Mouse (Mus musculus) MEL (cell line): ENCODE results near the gene Prkg2. TPM values are rescaled to one million over a fixed set of nuclear protein-coding genes. Genes with fewer than 3 reads are reported as not detected.

ENCODE experiments used
- DNase-seq: peaks from one replicate; pipeline ENCODE4 v3.0.0; 2011; ENCODE audit warnings: low read depth, low spot score
- H3K27ac ChIP-seq: 2 replicates; pipeline ENCODE4 v1.5.1; 2012; ENCODE audit warnings: low read depth, mild to moderate bottlenecking, control low read depth, low read length, moderate library complexity; ENCODE audit not compliant: control insufficient read depth
- H3K27me3 ChIP-seq, 2 experiments: fragments of 150-350 bp in 1 of 2; sonication (generic) in 1 of 2; 2 replicates each; pipeline ENCODE4 v1.6.1; 2012; ENCODE audit warnings: low read length in 2 of 2, mild to moderate bottlenecking in 2 of 2, improper control_type of control experiment in 1 of 2, moderate library complexity in 1 of 2; ENCODE audit not compliant: insufficient read depth in 2 of 2, control insufficient read depth in 1 of 2
- H3K36me3 ChIP-seq, 2 experiments: 2 replicates each; pipeline ENCODE4 v1.6.1; 2012 to 2014; ENCODE audit warnings: low read length in 2 of 2, improper control_type of control experiment in 1 of 2, inconsistent platforms in 1 of 2, mild to moderate bottlenecking in 1 of 2; ENCODE audit not compliant: insufficient read depth in 2 of 2, control insufficient read depth in 1 of 2
- H3K4me1 ChIP-seq, 2 experiments: fragments of 150-350 bp in 1 of 2; sonication (generic) in 1 of 2; 2 replicates each; pipeline ENCODE4 v1.6.1; 2012; ENCODE audit warnings: low read length in 2 of 2, improper control_type of control experiment in 1 of 2, mild to moderate bottlenecking in 1 of 2; ENCODE audit not compliant: insufficient read depth in 2 of 2, control insufficient read depth in 1 of 2
- H3K4me3 ChIP-seq, 2 experiments: fragments of 150-350 bp in 1 of 2; sonication (generic) in 1 of 2; 2 replicates each; pipeline ENCODE4 v1.5.1; 2012; ENCODE audit warnings: low read depth in 2 of 2, low read length in 2 of 2, mild to moderate bottlenecking in 2 of 2, moderate library complexity in 2 of 2, control low read depth in 1 of 2, improper control_type of control experiment in 1 of 2; ENCODE audit not compliant: control insufficient read depth in 1 of 2, insufficient read depth in 1 of 2
- H3K79me2 ChIP-seq: 2 replicates; pipeline ENCODE4 v1.6.1; 2012; ENCODE audit warnings: mild to moderate bottlenecking, low read length, moderate library complexity; ENCODE audit not compliant: control insufficient read depth, poor library complexity, insufficient read depth
- H3K9ac ChIP-seq: 2 replicates; pipeline ENCODE4 v1.6.1; 2012; ENCODE audit warnings: low read depth, mild to moderate bottlenecking, control low read depth, low read length, moderate library complexity; ENCODE audit not compliant: control insufficient read depth, poor library complexity, severe bottlenecking
- H3K9me3 ChIP-seq: fragments of 150-350 bp; sonication (generic); replicated peaks from 2 replicates; pipeline ENCODE4 v1.6.1; 2012; ENCODE audit warnings: mild to moderate bottlenecking, low read length, improper control_type of control experiment, moderate library complexity; ENCODE audit not compliant: insufficient read depth
- BHLHE40 ChIP-seq: IDR thresholded peaks from 2 replicates; pipeline ENCODE4 v1.6.1; 2012; ENCODE audit warnings: low read depth, mild to moderate bottlenecking, inconsistent platforms, low read length, improper control_type of control experiment, borderline replicate concordance
- CHD1 ChIP-seq: IDR thresholded peaks from 2 replicates; pipeline ENCODE4 v1.6.1; 2012; ENCODE audit warnings: low read depth, mild to moderate bottlenecking, inconsistent platforms, low read length, improper control_type of control experiment
- E2F4 ChIP-seq: IDR thresholded peaks from 2 replicates; pipeline ENCODE4 v1.6.1; 2011; ENCODE audit warnings: low read depth, low read length, improper control_type of control experiment, borderline replicate concordance
- EP300 ChIP-seq, 2 experiments: IDR thresholded peaks; 2 replicates each; pipeline ENCODE4 v1.6.1; 2011; ENCODE audit warnings: improper control_type of control experiment in 2 of 2, low read length in 2 of 2, low read depth in 1 of 2, mild to moderate bottlenecking in 1 of 2
- ETS1 ChIP-seq: IDR thresholded peaks from 2 replicates; pipeline ENCODE4 v1.6.1; 2012; ENCODE audit warnings: low read depth, mild to moderate bottlenecking, inconsistent platforms, low read length, improper control_type of control experiment, moderate library complexity
- GATA1 ChIP-seq: IDR thresholded peaks from 2 replicates; pipeline ENCODE4 v1.6.1; 2011; ENCODE audit warnings: low read depth, low read length, improper control_type of control experiment
- HCFC1 ChIP-seq: IDR thresholded peaks from 2 replicates; pipeline ENCODE4 v1.6.1; 2012; ENCODE audit warnings: low read depth, mild to moderate bottlenecking, inconsistent platforms, low read length, improper control_type of control experiment, moderate library complexity
- JUND ChIP-seq: IDR thresholded peaks from 2 replicates; pipeline ENCODE4 v1.6.1; 2011; ENCODE audit warnings: low read depth, mild to moderate bottlenecking, improper control_type of control experiment, low read length
- KAT2A ChIP-seq: conservative IDR thresholded peaks from 2 replicates; pipeline ENCODE4 v1.6.1; 2012; ENCODE audit warnings: low read depth, low read length, improper control_type of control experiment, inconsistent platforms
- MAFK ChIP-seq: IDR thresholded peaks from 2 replicates; pipeline ENCODE4 v1.6.1; 2011; ENCODE audit warnings: low read depth, mild to moderate bottlenecking, low read length, improper control_type of control experiment, borderline replicate concordance
- MAX ChIP-seq: IDR thresholded peaks from 2 replicates; pipeline ENCODE4 v1.6.1; 2011; ENCODE audit warnings: low read length, improper control_type of control experiment
- MAZ ChIP-seq: IDR thresholded peaks from 2 replicates; pipeline ENCODE4 v1.6.1; 2012; ENCODE audit warnings: low read depth, mild to moderate bottlenecking, inconsistent platforms, low read length, improper control_type of control experiment
- MEF2A ChIP-seq: IDR thresholded peaks from 2 replicates; pipeline ENCODE4 v1.6.1; 2014; ENCODE audit warnings: low read depth, mild to moderate bottlenecking, inconsistent platforms, low read length, improper control_type of control experiment; ENCODE audit not compliant: poor library complexity, insufficient replicate concordance, severe bottlenecking; ENCODE audit errors: extremely low read depth
- MXI1 ChIP-seq: IDR thresholded peaks from 2 replicates; pipeline ENCODE4 v1.6.1; 2011; ENCODE audit warnings: mild to moderate bottlenecking, low read depth, low read length, improper control_type of control experiment
- MYB ChIP-seq: IDR thresholded peaks from 2 replicates; pipeline ENCODE4 v1.6.1; 2011; ENCODE audit warnings: mild to moderate bottlenecking, low read depth, low read length, improper control_type of control experiment
- MYC ChIP-seq: IDR thresholded peaks from 2 replicates; pipeline ENCODE4 v1.6.1; 2011; ENCODE audit warnings: low read depth, mild to moderate bottlenecking, low read length, improper control_type of control experiment, moderate library complexity
- NELFE ChIP-seq: IDR thresholded peaks from 2 replicates; pipeline ENCODE4 v1.6.1; 2011; ENCODE audit warnings: low read depth, low read length, improper control_type of control experiment
- NRF1 ChIP-seq: IDR thresholded peaks from 2 replicates; pipeline ENCODE4 v1.6.1; 2014; ENCODE audit warnings: low read depth, mild to moderate bottlenecking, inconsistent platforms, low read length, improper control_type of control experiment, moderate library complexity; ENCODE audit not compliant: poor library complexity, insufficient read depth, severe bottlenecking
- POLR2AphosphoS2 ChIP-seq: IDR thresholded peaks from 2 replicates; pipeline ENCODE4 v1.6.1; 2011; ENCODE audit warnings: low read length, improper control_type of control experiment
- POLR2AphosphoS5 ChIP-seq: IDR thresholded peaks from 2 replicates; pipeline ENCODE4 v1.6.1; 2012; ENCODE audit warnings: low read depth, borderline replicate concordance, mild to moderate bottlenecking, inconsistent platforms, low read length, moderate library complexity, mixed read lengths
- RAD21 ChIP-seq: IDR thresholded peaks from 2 replicates; pipeline ENCODE4 v1.6.1; 2011; ENCODE audit warnings: mild to moderate bottlenecking, low read depth, low read length, improper control_type of control experiment
- SMC3 ChIP-seq: IDR thresholded peaks from 2 replicates; pipeline ENCODE4 v1.6.1; 2011; ENCODE audit warnings: low read depth, low read length, improper control_type of control experiment
- TAL1 ChIP-seq: IDR thresholded peaks from 2 replicates; pipeline ENCODE4 v1.6.1; 2012; ENCODE audit warnings: mild to moderate bottlenecking, inconsistent platforms, low read length, moderate library complexity, mixed read lengths
- TBP ChIP-seq: IDR thresholded peaks from 2 replicates; pipeline ENCODE4 v1.8.0; 2011; ENCODE audit warnings: low read depth, low read length, improper control_type of control experiment
- TCF12 ChIP-seq: IDR thresholded peaks from 2 replicates; pipeline ENCODE4 v1.6.1; 2014; ENCODE audit warnings: low read depth, mild to moderate bottlenecking, inconsistent platforms, low read length, improper control_type of control experiment, moderate library complexity
- UBTF ChIP-seq: IDR thresholded peaks from 2 replicates; pipeline ENCODE4 v1.6.1; 2012; ENCODE audit warnings: low read depth, mild to moderate bottlenecking, inconsistent platforms, low read length, improper control_type of control experiment, moderate library complexity, borderline replicate concordance; ENCODE audit not compliant: insufficient read depth
- USF2 ChIP-seq, 2 experiments: IDR thresholded peaks; 2 replicates each; pipeline ENCODE4 v1.6.1; 2011 to 2012; ENCODE audit warnings: improper control_type of control experiment in 2 of 2, low read length in 2 of 2, borderline replicate concordance in 1 of 2, inconsistent platforms in 1 of 2, low read depth in 1 of 2, mild to moderate bottlenecking in 1 of 2; ENCODE audit not compliant: insufficient read depth in 1 of 2
- ZMIZ1 ChIP-seq: IDR thresholded peaks from 2 replicates; pipeline ENCODE4 v1.6.1; 2012; ENCODE audit warnings: low read depth, mild to moderate bottlenecking, inconsistent platforms, low read length, improper control_type of control experiment, moderate library complexity
- ZNF384 ChIP-seq: IDR thresholded peaks from 2 replicates; pipeline ENCODE4 v1.6.1; 2012; ENCODE audit warnings: low read depth, mild to moderate bottlenecking, inconsistent platforms, low read length, improper control_type of control experiment
- polyA plus RNA-seq, 2 experiments: library from polyadenylated mRNA; stranded (reverse) in 1 of 2; unstranded in 1 of 2; fragments of >175 nt in 1 of 2; fragments of >200 nt in 1 of 2; gene quantifications; 2 replicates each; pipeline versions ENCODE4 v1.2.1 to v1.2.4; 2012; ENCODE audit warnings: low replicate concordance in 2 of 2, low read depth in 1 of 2; ENCODE audit not compliant: insufficient read length in 2 of 2, insufficient read depth in 1 of 2, missing spikeins in 1 of 2
- total RNA-seq: library from RNA; depleted of rRNA; stranded (reverse); fragments of 300-350 nt; gene quantifications from 2 replicates; pipeline ENCODE4 v1.2.3, GENCODE M21; 2012

Prkg2 gene
- total and polyA plus RNA-seq, 3 experiments: not detected

DNA sequence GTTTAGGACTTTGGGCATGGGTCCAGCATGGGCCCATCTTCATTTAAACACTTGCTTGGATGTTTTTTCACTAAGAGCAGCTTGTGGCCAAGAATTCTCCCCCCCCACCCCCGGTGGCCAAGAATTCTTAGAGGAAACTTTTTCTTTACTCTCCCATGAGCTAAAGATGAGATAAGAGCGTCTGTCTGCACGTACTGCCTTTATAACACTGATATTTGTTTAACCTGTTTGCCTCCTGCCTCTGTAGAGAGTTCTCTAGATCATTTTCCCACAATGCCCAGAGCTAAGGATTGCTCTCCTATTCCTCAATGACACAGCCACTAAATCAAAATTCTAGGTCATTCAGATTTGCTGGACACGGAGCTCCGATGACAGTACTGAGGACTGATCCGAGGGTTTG is 72.8 kb downstream of the Prkg2 start (continued):
- no peak for TF ChIP-seq NRF1

- no peaks in the 10 kb centered on the region for H3K27me3 ChIP-seq
- no peaks in the 10 kb centered on the region for H3K36me3 ChIP-seq
- DNase-seq: no peak
- no peak overlapping the region for H3K4me3 ChIP-seq
- H3K9ac ChIP-seq: no peak overlapping the region
- no peak overlapping the region for H3K27ac ChIP-seq
- H3K9me3 ChIP-seq: no peaks in the 10 kb centered on the region
- no peak for TF ChIP-seq EP300 (IDR thresholded peaks at IDR 0.05; ENCODE audit: low read depth in 1 of 2, low read length in 2 of 2)
- TF ChIP-seq GATA1: no peak
- no peak for TF ChIP-seq MAX
- TF ChIP-seq ETS1: no peak
- TF ChIP-seq UBTF: no peak
- TF ChIP-seq POLR2AphosphoS5: no peak
- TF ChIP-seq MXI1: no peak
- TF ChIP-seq E2F4: no peak
- TF ChIP-seq USF2 (IDR thresholded peaks at IDR 0.05; ENCODE audit: borderline replicate concordance in 1 of 2, insufficient read depth in 1 of 2, low read depth in 1 of 2, low read length in 2 of 2): no peak
- TF ChIP-seq ZNF384: no peak
- TF ChIP-seq ZMIZ1: no peak
- no peak for TF ChIP-seq CHD1
- no peak for TF ChIP-seq BHLHE40
- TF ChIP-seq KAT2A: no peak
- TF ChIP-seq HCFC1: no peak
- TF ChIP-seq NELFE: no peak
- no peak for TF ChIP-seq TBP
- no peak for TF ChIP-seq JUND
- TF ChIP-seq RAD21: no peak
- H3K4me1 ChIP-seq: no peaks in the 10 kb centered on the region
- no peaks in the 10 kb centered on the region for H3K79me2 ChIP-seq
Observed at GRCm38 (mm10) chr5:98962472-98962871, 74.7 kb downstream of the Prkg2 start.

DNA sequence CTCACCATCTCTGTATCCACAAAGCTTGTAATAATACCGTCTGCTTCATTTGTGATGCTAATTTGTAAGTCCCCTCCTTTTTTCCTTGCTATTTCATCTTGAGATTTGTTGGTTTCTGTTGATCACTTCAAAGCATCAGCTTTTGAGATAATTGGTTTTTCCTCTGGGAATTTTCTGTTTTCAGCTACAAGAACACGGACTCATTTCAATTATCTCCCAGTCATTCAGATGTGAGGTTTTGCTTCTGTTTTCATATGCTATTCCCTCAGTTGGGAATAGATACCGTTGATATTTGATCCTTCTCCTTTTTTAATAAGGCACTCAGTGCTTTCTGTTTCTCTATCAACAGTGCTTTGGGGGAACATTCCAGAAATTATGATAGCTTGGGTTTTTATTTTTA is 81.6 kb downstream of the Prkg2 start:
- Histone ChIP-seq H3K27ac (no peak overlapping the region), H3K79me2 (no peaks in the 10 kb centered on the region), H3K27me3 (no peaks in the 10 kb centered on the region), H3K9ac (no peak overlapping the region), H3K4me3 (no peak overlapping the region), H3K36me3 (no peaks in the 10 kb centered on the region), H3K4me1 (no peaks in the 10 kb centered on the region), H3K9me3 (no peaks in the 10 kb centered on the region)
- TF ChIP-seq SMC3 (no peak), KAT2A (no peak), TAL1 (no peak), MAZ (no peak), GATA1 (no peak), EP300 (IDR thresholded peaks at IDR 0.05; ENCODE audit: low read depth in 1 of 2, low read length in 2 of 2) (no peak), MEF2A (no peak), MXI1 (no peak), MAFK (no peak), USF2 (IDR thresholded peaks at IDR 0.05; ENCODE audit: borderline replicate concordance in 1 of 2, insufficient read depth in 1 of 2, low read depth in 1 of 2, low read length in 2 of 2) (no peak), CHD1 (no peak), E2F4 (no peak), POLR2AphosphoS2 (no peak), UBTF (no peak), MYB (no peak), MYC (no peak), MAX (no peak), NELFE (no peak), POLR2AphosphoS5 (no peak), TCF12 (no peak)
- no peak for DNase-seq
